Mouse (Mus musculus): Measurements from ENCODE around the gene 1700008O03Rik.

1700008O03Rik gene

DNA sequence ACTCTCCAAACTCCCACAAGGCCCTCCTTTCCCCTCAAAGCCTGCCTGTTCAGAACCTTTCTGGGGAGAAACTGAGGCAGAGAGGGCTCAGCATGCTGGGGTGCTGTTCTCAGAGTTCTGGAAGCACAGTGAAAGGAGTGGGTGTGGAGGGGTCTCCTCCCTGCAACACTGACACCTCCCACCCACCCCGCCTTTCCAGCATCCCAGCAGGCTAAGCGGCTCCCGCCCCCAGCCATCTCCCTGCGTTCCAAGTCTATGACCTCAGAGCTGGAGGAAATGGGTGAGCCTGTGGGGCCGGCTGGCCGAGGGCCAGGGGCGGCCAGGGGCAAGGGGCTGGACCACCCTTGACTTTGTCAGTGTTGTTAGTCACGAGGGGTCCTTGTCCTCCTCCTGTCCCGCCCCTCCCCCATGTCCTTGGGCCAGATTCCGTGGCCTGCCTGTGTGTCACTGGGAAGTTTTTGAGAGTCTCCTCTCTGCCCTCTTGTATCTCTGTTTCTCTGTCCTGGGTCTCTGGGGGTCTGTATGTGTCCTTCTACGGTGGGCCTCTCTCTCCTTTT, 42.1 kb downstream of the 1700008O03Rik start:
- no peak for DNase-seq

- no peak for DNase-seq
Observed at GRCm38 (mm10) chr7:44341714-44342113, 43.9 kb downstream of the 1700008O03Rik start.

DNA sequence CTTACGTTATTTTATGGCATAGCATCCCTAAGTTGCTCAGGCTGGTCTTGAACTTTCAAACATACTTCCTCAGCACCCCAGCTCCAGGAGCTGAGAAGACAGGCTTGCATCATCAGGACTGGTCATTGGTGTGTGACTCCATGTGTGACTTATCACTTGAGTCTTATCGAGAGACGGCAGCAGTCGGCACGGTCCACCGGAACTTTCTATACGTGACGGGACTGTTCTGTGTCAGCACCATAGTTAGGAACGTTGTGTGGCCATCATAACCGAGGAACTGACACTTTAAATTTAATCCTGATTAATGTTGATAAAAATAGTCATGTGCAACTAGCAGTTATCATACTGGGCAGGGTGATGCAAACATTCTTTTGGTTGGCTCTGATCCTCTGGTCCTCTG, 44.5 kb downstream of the 1700008O03Rik start:
- no peak for DNase-seq

- DNase-seq = no peak
Observed at GRCm38 (mm10) chr7:44340226-44340625, 45.4 kb downstream of the 1700008O03Rik start.

DNA sequence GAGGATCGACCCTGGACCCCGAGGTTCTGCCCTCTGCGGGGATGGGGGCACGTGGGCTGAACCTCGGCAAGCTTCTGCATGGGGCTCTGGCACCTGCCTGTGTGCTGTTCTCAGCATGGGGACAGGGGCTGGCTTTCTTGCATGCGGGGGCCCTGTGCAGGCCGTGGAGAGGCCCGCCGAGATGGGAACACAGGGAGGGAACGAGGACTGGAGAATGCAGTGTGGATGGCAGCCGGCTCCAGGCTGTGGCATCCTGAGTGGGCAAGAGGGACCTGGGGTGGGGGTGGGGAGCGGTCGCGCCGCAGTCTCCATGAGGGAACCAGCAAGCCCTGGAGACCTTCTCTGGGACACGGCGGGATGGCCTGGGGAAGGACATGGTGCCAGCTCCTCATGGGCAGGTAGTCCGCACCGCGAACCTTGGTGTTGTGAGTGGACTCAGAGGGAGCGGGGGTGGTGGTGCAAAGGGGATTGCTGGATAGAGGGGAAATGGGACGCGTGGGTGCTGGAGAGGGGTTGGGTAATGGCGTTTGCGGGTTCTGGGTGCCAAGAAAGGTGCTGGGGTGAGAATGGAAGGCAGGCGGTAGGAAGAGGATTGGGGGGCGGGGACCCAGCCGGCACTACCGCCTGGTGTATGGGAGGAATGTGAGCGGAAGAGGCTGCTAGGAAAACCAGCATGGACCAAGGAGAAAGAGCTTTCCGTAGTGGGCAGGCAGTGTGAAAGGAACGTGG, 48.3 kb downstream of the 1700008O03Rik start:
- DNase-seq = no peak

GRCm38 (mm10) chr7:44336046-44337021, 49.3 kb downstream of the 1700008O03Rik start:
- DNase-seq = no peak

DNA sequence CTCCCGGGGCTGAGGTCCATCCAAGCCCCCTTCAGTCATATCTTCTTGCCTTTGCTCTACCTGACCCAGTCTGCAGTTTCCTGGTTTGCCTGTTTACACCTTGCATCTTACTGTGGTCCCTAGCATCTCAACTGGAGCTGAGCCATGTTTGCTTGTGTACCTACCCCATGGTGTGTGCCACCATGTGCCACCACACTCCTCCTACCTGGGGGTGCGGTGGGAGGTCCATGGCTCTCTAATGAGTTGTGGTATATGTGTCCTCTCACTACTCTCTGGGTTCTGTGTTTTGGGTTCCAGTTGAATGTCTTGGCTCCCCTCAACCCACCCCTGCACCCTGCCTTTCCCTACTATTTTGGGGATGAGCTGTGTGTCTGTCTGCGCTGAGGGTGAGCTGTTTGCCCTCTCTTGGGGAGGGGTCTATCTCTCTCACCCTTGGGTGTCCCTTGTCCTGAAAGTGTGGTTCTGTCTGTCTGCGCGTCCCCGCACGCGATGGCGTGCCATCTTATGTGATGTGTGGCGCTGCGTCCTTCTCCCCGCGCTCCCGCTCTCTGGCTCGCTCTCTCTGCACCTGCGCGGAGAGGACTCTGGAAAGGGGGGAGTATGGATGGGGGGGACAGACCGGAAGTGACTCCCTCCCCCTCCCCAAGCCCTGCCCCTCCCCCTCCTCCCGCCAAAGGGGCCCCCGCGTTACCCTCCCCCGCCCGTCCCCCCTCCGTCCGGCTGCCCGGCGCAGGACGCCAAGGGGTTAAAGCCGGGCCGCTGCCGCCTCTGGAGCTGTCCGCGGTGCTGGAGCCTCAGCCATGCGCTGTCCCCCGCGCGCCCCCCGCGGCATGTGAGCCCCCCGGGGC, 50.4 kb downstream of the 1700008O03Rik start:
- no peak for DNase-seq

GRCm38 (mm10) chr7:44334139-44334538, 51.5 kb downstream of the 1700008O03Rik start:
- DNase-seq = no peak

DNA sequence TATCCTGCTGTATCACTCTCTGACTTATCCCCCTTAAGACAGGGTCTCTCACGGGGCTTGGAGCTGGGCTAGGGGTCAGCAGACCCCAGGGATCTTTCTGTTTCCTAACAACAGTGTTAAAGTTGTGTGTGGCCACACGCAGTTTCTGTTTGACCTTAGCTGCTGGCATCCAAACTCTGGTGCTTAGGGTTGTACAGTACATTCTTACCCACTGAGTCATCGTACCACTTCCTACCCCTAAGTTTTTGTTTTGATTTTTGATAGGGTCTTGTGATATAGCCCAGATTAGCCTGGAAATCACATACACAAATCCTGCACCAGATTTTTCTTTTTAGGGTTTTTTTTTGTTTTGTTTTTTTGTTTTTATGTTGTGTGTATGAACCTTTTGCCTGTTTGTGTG, 53.3 kb downstream of the 1700008O03Rik start:
- no peak for DNase-seq

GRCm38 (mm10) chr7:44326614-44327013, 59.0 kb downstream of the 1700008O03Rik start:
- no peak for DNase-seq

DNA sequence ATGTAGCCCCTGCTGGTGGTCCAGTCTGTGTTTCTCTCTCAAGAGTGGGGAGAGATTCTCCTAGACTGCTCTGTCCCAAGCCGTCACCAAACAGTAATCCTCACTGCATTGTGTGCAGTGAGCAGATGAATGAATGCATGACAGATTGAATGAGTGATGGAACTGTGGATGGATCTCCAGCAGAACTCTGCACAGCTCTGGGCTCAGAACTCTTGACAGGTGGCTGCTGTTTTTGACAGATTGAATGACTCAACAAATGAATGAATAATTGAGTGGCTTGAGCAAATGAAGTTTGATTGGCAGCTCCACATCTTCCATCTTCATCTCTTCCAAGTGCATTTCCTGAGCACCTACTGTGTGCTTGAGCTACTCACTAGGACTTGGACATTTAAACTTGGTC, 63.3 kb downstream of the 1700008O03Rik start:
- no peak for DNase-seq

DNA sequence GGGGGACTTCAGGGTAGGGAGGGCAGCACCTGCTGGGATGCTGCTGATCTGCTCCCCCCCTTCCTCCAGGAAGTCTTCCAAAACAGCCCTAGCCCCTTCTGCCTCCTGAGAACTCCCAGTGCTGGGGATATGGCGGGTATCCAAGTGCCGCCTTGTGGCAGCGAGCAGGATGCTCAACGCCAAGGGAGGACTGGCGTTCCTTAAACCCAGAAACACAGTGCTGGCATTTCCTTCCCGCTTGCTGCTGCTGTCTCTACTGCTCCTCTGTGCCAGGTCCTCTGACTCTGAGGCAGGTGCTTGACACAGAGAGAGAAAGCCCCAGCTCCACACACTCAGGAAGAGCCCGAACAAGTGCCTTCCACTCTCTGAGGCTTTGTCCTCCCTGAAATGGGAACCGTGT, 64.7 kb downstream of the 1700008O03Rik start:
- DNase-seq = no peak

GRCm38 (mm10) chr7:44317913-44318312, 67.7 kb downstream of the 1700008O03Rik start:
- DNase-seq = peak in 1 of 2 experiments; percentile 46

DNA sequence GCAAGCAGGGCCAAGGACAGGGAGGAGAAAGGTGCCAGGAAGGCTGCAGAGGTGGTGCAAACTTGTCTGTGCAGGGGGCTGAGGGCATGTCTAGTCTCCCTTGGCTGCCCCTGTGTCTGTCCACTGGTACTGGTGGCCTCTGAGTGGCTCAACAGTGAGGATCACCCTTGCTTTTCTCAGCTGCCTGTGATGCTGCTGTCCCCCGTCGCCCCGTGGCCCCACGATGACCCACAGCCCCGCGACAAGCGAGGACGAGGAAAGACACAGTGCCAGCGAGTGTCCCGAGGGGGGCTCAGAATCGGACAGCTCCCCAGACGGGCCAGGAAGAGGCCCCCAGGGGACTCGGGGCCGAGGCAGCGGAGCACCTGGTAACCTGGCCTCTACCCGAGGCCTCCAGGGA, 73.1 kb downstream of the 1700008O03Rik start:
- DNase-seq = no peak

GRCm38 (mm10) chr7:44311713-44312304, 73.8 kb downstream of the 1700008O03Rik start:
- peak; percentile 5 to 50 for DNase-seq

DNA sequence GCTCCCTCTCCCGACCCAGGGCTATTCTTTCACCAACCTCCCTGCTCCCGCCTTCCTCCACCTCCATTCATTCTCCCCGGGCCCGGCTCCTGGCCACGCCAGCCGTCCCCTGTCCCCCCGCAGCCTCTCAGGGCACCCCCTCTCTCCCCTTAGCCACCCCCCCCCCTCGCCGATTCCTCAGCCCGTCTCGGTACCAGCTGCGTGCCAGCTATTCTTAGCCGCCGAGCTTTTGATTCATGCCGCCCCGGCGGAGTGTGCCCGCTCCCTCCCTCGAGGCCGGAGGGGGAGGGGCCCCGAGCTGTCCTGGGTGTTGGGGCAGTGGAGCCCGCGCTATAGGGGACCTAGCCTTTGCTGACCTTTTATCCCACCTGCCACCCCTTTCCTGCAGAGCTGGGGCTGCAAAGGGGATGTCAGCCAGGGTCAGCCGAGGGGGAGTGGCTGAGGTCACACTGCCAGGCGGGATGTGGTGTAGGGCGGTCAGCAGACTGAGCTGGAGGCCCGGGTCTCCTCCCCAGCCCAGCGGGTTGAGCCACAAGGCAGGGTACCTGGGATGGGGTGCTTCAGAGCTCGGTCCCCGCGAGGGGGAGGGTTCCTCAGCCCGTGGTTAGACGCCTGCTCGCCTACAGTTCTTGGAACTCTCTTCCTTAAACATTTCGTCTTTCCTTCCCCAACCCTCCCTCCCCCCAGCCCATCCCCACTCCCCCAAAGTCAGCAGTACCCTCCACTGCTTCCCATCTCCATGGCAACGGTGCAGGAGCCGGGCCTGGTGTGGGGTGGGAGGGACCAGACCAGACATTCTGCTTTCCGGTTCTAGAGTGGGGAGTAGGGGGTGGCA, 74.5 kb downstream of the 1700008O03Rik start:
- DNase-seq = peak; percentile 13 to 58

DNA sequence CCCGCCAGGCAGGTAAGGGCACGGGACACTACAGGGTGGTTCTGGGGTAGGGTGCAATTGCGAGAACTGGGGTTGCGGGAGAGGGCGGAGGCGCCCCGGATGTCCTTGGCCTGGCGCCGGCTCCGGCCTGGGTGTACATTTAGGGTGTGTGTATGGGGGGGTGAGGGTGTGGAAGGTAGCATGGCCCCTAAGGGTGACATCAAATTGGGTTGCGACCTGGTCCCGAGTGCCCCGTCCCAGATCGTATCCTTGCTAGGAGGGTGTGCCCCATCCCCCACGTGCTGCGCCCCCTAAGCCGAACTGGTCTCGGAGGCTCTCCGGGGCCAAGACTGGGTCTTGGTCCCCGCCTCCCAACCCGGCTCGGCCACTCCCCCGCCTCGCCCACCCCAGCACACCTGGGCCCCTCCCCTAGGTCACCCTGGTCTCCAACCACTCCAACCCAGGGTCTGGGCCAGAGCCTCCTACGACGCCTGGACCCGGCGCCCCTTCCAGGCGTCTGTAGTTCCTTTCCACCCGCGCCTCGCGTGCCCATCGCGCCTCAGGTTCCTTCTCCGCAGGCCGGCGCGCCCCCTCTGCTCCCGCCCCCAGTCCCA, 75.2 kb downstream of the 1700008O03Rik start:
- DNase-seq = peak in 1 of 2 experiments; percentile 2

Measured in kidney, postnatal 25 days (tissue).